Mouse (Mus musculus) megakaryocyte, adult 5-6 weeks (primary cell): Measurements from ENCODE around the gene Gm3238. TPM values are rescaled to one million over a fixed set of nuclear protein-coding genes. Genes with fewer than 3 reads are reported as not detected.
"Not testable (repeated sequence)": the region's sequence is repeated elsewhere in the genome, so short reads cannot be mapped to it uniquely, and the experiment has no call there.

Experiments
- ATAC-seq: 2 replicates; pipeline ENCODE4 v1.8.0; 2016; ENCODE audit warnings: mild to moderate bottlenecking, inconsistent platforms; ENCODE audit not compliant: poor library complexity, severe bottlenecking
- total RNA-seq, 2 experiments: library from RNA; stranded (forward) in 1 of 2; stranded (reverse) in 1 of 2; fragments of 153-499, 151-499 nt in 1 of 2; fragments of 221-1000, 200-1000 nt in 1 of 2; gene quantifications; 2 replicates each; pipeline versions ENCODE4 v1.2.3 to v1.2.4; 2015 to 2017

The Gm3238 gene
- total RNA-seq (2015) (not detected in 2 replicates), total RNA-seq (2017) (not detected in 2 replicates)

DNA sequence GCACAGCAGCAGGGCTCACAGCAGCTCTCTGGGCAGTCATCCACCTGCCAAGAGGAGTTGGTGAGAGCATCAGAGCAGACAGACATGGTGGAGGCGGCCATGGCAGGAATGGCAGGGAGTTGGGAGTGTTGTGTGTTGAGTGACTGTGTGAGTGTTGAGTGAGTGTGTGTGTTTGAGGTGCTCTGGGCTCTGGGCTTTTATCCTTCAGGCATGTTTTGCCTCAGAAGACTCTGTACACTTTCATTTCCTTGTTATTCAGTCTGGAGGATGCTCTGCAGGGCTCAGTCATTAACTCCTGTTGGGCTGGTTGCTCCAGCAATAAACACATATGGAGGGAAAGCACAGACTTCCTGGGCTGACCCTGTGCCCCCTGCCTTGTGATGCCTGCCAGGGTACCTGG lies at the start of gene Gm3238:
Gene Gm3238 (minus strand): TSS at position 101 of the 400 bp plus-strand sequence.
- not testable (repeated sequence) for ATAC-seq

DNA sequence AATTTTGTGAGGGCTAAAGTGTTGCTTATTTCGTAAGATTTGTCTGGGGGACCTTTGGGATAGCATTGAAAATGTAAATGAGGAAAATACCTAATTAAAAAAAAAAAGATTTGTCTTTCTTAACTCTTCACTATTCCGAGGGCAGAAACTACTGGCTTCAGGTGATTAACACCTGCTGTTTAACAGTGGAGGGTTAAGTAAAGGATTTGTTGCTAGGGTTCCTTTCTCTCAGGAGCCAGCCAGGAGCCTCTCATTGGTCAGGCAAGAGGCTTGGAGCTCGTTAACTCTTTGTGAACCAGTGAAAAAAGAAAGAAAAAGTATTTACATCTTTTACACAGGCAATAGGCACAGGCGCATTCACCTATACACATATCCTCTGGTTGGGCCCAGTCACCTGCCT lies 48.1 kb upstream of the Gm3238 start:
- no peak for ATAC-seq

DNA sequence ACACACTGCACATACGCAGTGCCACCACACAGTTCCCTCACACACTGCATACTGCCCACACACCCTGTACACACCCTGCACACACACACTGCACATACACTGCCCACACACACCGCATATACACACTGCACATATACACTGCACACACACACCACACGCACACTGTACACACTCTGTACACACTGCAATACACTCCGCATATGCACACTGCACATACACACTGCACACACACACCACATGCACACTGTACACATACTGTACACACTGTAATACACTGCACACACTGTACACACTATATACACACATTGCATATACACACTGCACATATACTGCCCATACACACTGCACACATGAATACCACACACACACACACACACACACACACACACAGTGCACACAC lies 47.4 kb upstream of the Gm3238 start:
- no peak for ATAC-seq

DNA sequence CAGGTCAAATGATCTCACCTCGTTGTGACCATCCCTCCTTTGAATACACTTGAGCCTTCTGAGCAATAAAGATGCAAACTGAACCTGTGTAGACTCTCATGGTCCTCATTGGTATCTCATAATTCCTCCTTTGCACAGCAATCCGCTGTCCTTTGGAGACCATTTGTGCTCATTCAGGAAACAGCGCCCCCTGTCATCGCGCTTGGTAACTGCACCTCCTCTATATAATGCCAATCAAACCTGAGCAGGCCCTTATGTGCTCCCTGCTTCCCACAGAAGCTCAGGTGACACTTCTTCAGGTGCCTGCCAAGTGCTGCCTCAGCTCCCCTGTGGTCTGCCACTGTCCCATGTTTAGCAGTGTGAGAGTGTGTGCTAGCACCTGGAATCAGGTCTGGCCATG lies 44.4 kb upstream of the Gm3238 start:
- ATAC-seq: no peak

DNA sequence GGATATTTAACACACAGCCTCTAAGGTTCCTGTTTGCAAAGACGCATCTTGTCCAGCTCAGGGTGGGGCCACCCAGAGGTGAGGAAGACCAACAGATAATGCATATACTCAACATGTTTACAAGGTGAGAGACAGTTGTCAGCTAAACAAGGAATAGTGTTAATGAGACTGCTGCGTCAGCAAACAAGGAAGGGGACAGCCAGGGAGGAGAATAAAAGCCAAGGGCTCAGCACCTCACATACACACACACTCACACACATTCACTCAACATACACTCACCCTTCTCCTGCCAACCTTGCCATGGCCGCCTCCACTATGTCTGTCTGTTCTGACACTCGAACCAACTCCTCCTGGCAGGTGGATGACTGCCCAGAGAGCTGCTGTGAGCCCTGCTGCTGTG lies 43.3 kb upstream of the Gm3238 start, which contains the start of gene Gm2696:
Gene Gm2696 (plus strand): TSS at position 301 of the 400 bp plus-strand sequence.
- no peak for ATAC-seq

DNA sequence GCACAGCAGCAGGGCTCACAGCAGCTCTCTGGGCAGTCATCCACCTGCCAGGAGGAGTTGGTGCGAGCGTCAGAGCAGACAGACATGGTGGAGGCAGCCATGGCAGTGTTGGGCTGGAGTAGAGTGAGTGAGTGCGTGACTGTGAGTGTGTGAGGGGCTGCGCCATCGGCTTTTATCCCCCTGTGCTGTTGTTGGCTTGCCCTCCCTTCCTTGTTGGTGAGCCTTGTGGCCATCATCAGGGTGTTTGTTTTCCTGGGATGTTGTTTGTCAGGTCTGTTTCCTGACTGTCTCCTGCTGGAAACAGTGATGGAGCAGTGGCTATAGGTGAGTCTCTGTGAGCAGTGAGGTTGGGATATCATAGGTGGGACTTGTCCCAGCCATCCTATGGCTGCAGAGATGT lies 40.6 kb upstream of the Gm3238 start, which contains the start of gene Gm9507:
Gene Gm9507 (minus strand): TSS at position 101 of the 400 bp plus-strand sequence.
- no peak for ATAC-seq

DNA sequence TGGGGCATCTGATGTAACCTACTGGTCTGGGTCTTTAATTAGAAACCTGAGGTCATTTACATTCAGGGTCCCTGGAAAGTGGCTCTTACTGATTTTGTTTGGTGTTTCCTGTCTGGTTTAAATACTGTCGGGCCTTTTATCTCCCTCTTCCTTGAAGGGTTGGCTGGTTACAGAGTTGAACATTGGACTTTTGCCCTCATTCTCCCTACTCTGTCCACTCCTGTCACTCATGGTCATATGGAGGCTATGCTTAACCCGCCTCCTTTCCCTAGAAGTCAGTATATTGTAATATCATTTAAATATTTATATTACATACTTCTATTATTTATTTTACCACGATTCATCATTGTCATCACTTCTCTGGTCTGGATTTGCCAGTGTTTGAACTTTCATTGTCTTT lies 33.0 kb upstream of the Gm3238 start:
- ATAC-seq: no peak

DNA sequence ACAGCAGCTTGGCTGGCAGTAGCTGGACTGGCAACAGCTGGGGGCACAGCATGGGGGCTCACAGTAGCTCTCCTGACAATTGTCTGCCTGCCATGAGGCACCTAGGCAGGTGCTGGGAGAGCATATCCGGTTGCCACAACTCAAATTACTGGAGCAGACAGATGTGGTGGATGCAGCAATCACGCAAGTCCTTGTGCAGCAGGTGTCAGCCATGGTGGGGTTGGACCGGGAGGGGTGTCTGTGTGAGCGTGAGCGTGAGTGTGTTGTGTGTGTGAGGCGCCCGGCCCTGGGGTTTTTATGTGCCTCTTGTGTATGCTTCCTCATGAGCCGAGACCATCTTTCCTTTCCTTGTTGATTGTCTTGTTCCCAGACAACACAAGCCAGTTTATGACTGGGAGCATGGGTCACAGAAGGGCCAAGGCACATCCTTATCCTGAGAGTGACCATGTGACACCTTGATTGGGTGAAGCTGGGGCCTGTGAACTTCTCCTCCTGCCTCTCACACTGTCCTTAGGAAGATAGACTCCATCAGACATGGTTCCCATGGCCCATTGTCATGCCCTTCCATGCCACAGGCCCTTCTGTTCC lies 27.9 kb upstream of the Gm3238 start, which contains the start of gene Gm19668:
Gene Gm19668 (minus strand): TSS at position 213 of the 588 bp plus-strand sequence.
- no peak for ATAC-seq

DNA sequence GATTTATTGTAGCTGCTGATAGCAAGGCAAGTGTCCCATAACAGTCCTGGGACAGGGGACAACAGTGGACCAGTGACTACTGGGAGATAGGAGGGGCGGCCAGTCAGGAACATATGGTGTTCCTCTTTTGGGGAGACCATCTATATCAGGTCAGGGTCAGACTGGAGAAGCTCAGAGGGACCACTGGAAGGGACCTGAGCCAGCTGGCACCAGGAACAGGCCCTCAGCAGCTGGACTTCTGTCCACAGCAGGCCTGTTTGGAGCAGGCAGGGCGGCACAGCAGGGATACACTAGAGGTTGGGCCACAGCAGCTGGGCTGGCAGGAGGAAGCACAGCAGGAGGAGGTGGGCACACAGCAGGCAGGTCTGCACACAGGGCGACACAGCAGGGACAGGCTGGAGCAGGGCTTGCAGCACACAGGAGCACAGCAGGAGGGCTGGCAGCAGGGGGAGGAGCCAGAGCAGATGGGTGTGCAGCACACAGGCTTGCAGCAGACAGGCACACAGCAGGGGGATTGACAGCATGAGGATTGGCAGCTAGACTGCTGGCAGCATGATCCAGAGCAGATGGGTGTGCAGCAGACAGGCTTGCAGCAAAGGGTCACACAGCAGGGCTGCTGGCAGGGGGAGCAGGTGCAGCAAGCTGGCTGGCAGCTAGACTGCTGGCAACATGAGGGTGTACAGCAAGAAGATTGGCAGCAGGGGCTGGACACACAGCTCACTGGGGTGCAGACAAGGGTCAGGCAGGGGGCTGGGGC lies 27.2 kb upstream of the Gm3238 start:
- ATAC-seq: not testable (repeated sequence)

DNA sequence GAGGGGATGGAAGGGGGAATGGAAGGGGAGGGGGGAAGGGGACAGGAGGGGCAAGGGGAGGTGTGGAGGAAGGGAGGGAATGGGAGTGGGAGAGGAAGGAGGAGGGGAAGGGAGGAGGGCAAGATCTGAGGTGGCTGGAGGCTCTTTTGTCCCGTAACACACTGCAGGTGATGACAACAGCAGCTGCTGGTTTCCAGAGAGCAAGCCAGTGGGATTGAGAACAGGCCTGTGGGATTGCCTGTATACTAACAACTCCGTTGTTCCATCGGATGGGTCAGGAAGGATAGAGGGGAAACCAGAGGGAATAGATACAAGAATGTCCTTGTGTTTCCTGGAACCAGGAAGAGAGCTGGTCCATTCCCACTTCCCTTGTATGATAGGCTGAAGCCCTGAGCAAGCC lies 26.6 kb upstream of the Gm3238 start:
- no peak for ATAC-seq

DNA sequence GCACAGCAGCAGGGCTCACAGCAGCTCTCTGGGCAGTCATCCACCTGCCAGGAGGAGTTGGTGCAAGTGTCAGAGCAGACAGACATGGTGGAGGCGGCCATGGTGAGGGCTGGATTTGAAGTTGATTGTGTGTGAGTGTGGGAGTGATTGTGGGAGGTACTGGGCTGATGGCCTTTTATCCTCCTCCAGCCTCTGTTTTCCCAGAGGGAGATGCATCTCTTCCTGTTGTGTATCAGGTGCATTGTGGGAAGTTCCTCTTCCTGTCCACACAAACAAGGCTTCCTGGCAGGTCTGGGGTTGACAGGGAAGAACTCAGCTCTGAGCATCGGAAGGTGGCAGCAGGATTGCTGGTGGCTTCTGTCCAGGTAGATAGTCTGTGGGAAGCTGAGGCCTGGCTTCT lies 23.9 kb upstream of the Gm3238 start, which contains the start of gene Gm9639:
Gene Gm9639 (minus strand): TSS at position 101 of the 400 bp plus-strand sequence.
- ATAC-seq: no peak

DNA sequence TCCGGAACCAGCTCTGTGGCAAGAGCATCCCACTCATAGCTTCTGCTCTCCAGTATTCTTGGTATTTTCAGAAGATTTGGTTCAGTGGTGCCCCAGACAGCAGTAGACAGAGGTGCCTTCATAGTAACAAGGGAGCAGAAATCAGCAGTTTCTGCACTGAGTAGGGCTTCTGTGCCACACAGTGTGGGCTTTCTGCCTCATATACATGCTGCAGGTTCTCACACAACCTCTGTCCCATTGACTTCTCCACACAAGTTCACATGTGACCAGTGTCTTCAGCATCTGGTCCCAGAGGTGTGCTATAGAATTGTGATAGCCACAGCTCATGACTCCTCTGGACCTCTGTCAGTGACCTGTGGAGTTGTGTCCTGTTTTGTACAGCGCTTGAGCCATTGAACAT lies 17.5 kb upstream of the Gm3238 start:
- no peak for ATAC-seq

DNA sequence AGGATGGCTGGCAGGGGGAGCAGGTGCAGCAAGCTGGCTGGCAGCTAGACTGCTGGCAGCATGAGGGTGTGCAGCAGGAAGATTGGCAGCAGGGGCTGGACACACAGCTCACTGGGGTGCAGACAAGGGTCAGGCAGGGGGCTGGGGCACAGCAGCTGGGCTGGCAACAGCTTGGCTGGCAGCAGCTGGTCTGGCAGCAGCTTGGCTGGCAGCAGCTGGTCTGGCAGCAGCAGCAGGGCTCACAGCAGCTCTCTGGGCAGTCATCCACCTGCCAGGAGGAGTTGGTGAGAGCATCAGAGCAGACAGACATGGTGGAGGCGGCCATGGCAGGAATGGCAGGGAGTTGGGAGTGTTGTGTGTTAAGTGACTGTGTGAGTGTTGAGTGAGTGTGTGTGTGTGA lies 16.8 kb upstream of the Gm3238 start, which contains the start of gene Gm7137:
Gene Gm7137 (minus strand): TSS at position 325 of the 400 bp plus-strand sequence.
- not testable (repeated sequence) for ATAC-seq

DNA sequence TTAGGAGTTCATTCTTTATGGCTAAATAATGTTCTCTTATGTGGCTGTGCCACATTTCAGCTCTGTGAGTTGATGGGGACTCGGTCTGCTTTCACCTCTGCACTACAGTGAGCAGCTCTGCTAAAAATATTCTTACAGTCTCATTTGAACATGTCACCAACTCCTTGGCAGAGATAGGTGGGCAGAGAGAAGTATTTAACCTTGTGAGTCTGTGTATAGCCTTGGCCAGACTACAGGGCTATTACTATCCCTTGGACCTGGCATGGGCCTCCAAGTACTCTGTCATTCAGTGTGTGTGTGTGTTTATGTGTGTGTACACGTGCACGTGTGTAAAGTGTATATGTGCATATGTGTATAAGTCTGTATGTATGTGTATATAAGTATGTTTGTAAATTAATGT lies 12.3 kb upstream of the Gm3238 start:
- ATAC-seq: not testable (repeated sequence)

DNA sequence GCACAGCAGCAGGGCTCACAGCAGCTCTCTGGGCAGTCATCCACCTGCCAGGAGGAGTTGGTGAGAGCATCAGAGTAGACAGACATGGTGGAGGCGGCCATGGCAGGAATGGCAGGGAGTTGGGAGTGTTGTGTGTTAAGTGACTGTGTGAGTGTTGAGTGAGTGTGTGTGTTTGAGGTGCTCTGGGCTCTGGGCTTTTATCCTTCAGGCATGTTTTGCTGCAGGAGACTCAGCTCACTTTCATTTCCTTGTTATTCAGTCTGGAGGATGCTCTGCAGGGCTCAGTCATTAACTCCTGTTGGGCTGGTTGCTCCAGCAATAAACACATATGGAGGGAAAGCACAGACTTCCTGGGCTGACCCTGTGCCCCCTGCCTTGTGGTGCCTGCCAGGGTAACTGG lies 11.3 kb upstream of the Gm3238 start, which contains the start of gene Gm3250:
Gene Gm3250 (minus strand): TSS at position 101 of the 400 bp plus-strand sequence.
- not testable (repeated sequence) for ATAC-seq

DNA sequence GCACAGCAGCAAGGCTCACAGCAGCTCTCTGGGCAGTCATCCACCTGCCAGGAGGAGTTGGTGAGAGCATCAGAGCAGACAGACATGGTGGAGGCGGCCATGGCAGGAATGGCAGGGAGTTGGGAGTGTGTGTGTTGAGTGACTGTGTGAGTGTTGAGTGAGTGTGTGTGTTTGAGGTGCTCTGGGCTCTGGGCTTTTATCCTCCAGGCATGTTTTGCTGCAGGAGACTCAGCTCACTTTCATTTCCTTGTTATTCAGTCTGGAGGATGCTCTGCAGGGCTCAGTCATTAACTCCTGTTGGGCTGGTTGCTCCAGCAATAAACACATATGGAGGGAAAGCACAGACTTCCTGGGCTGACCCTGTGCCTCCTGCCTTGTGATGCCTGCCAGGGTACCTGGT lies 5.7 kb upstream of the Gm3238 start, which contains the start of gene Gm7138:
Gene Gm7138 (minus strand): TSS at position 101 of the 400 bp plus-strand sequence.
- ATAC-seq: not testable (repeated sequence)

DNA sequence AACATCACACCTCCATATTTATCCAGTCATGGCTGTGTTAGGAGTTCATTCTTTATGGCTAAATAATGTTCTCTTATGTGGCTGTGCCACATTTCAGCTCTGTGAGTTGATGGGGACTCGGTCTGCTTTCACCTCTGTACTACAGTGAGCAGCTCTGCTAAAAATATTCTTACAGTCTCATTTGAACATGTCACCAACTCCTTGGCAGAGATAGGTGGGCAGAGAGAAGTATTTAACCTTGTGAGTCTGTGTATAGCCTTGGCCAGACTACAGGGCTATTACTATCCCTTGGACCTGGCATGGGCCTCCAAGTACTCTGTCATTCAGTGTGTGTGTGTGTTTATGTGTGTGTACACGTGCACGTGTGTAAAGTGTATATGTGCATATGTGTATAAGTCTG lies 1.0 kb upstream of the Gm3238 start:
- ATAC-seq: not testable (repeated sequence)

DNA sequence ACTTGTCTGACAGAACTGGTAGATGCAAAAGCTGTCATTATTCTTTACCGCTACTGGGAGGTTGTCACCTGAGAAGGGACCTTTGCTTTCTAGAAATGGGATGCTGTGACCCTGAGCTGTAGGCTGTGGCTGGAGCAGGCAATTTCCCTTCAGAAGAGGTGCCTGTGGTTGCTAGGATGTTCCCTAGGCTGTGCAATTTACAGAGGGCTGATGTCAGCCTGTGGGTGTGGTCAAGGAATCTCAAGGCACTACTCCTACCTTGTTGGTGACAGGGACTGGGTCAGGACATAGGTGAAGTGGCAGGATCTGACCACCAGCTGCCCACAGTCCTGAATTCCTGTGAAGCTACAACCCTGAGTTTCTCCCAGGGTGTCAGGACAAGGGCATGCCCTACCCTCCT lies 1.4 kb downstream of the Gm3238 start:
- ATAC-seq: no peak

DNA sequence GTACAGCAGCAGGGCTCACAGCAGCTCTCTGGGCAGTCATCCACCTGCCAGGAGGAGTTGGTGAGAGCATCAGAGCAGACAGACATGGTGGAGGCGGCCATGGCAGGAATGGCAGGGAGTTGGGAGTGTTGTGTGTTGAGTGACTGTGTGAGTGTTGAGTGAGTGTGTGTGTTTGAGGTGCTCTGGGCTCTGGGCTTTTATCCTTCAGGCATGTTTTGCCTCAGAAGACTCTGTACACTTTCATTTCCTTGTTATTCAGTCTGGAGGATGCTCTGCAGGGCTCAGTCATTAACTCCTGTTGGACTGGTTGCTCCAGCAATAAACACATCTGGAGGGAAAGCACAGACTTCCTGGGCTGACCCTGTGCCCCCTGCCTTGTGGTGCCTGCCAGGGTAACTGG lies 11.5 kb downstream of the Gm3238 start, which contains the start of gene Gm3233:
Gene Gm3233 (minus strand): TSS at position 101 of the 400 bp plus-strand sequence.
- not testable (repeated sequence) for ATAC-seq

DNA sequence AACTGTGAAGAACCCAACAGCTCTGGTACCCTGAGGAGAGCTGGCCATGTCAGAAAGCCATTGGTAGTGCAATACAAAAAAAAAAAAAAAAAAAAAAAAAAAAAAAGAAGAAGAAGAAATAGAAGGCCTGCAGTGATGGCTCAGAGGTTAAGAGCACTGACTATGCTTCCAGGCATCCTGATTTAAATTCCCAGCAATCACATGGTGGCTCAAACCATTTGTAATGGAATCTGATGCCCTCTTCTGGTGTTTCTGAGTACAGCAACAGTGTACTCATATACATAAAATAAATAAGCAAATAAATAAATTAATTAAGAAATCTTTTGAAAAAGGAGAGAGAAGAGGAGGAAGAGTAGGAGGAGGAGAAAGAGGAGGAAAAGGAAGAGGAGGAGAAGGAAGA lies 17.7 kb downstream of the Gm3238 start:
- no peak for ATAC-seq

DNA sequence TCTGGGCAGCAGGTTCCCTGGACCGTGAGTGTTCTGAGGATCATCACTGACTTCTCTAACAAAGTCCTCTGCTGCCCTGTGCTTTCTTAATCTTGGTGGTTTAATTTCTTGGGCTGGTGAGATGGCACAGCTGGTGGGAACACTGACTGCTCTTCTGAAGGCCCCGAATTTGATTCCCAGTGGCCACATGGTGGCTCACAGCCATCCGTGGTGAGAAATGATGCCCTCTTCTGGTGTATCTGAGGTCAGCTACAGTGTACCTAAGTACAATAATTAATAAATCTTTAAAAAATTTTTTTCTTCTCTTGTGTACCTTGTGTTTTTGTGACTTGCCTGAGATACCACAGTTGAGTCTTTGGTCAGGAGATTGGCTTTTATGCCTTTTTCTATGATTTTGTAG lies 18.8 kb downstream of the Gm3238 start:
- not testable (repeated sequence) for ATAC-seq

DNA sequence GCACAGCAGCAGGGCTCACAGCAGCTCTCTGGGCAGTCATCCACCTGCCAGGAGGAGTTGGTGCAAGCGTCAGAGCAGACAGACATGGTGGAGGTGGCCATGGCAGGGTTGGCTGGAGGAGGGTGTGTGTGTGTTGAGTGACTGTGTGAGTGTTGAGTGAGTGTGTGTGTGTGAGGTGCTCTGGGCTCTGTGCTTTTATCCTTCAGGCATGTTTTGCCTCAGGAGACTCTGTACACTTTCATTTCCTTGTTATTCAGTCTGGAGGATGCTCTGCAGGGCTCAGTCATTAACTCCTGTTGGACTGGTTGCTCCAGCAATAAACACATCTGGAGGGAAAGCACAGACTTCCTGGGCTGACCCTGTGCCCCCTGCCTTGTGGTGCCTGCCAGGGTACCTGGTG lies 19.9 kb downstream of the Gm3238 start, which contains the start of gene Gm9736:
Gene Gm9736 (minus strand): TSS at position 101 of the 400 bp plus-strand sequence.
- not testable (repeated sequence) for ATAC-seq
